Mouse (Mus musculus): ENCODE data around the gene Ola1. TPM values are rescaled to one million over a fixed set of nuclear protein-coding genes. Genes with fewer than 3 reads are reported as not detected.

Gene Ola1
- polyA plus RNA-seq, 1 experiment from 2014 or later, result 92.0 TPM

DNA sequence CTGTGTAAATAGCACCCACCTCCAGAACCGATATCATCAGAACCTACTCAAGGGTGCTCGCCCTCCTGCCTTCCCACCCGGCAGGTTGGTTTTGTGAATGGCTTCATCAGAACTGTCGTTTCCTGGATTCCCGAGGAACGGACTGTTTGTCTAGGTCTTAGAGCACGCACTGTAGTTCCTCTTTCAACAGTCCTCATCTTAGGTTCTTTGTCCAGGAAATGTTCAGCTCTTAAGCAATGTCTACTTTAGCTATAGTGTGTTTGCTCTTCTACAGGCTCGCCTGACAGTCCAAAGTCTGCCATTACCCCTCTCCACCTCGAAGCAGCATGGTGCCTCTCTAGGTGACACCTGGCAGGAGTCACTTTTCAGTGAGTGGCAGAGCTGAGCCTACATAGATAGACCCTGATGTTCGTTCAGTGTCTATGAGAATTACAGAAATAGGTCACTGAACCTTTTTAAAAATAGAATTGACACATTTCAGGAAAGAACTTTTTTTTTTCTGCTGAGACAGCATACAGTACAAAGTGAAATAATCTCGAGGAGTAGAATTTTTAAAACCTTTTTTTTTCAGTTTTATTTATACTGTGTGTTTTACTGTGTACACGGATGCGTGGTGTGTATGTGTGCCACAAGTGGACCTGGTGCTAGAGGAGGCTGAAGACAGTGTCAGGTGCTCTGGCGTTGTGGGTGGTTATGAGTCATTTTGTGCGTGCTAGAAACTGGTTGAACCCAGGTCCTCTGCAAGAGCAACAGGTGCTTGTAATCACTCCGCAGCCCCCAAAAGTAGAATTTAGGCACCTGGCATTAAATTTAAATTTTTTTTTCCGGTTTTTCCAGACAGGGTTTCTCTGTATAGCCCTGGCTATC, 162.4 kb downstream of the Ola1 start:
- H3K4me1 ChIP-seq (replicated peaks; ENCODE audit: control insufficient read depth, insufficient read depth, low read length), result no peaks in the 10 kb centered on the region
- no peaks in the 10 kb centered on the region for H3K27me3 ChIP-seq (replicated peaks; ENCODE audit: control insufficient read depth, insufficient read depth, low read length)
- H3K9ac ChIP-seq (ENCODE audit: low read length), result no peak overlapping the region
- 72% methylated on average over 17 of the region's 17 CpGs for WGBS
- peak overlapping the region; percentile 43; the same call in 1 of the 2 replicates for H3K27ac ChIP-seq (ENCODE audit: low read depth)
- H3K4me3 ChIP-seq (ENCODE audit: low read depth, low read length), result no peak overlapping the region
- H3K9me3 ChIP-seq (ENCODE audit: control insufficient read depth, low read length), result peaks cover 4% of the 10 kb centered on the region; the same call in 1 of the 2 replicates
- H3K4me2 ChIP-seq (ENCODE audit: low read length), result no peak overlapping the region
- ATAC-seq (replicated peaks; ENCODE audit: low FRiP score, low TSS enrichment, low read depth) (peak; percentile 50; the same call in 1 of the 2 replicates), DNase-seq (ENCODE audit: low spot score) (peak; percentile 69)
- H3K36me3 ChIP-seq (ENCODE audit: control insufficient read depth, insufficient read depth, low read length), result no peaks in the 10 kb centered on the region

DNA sequence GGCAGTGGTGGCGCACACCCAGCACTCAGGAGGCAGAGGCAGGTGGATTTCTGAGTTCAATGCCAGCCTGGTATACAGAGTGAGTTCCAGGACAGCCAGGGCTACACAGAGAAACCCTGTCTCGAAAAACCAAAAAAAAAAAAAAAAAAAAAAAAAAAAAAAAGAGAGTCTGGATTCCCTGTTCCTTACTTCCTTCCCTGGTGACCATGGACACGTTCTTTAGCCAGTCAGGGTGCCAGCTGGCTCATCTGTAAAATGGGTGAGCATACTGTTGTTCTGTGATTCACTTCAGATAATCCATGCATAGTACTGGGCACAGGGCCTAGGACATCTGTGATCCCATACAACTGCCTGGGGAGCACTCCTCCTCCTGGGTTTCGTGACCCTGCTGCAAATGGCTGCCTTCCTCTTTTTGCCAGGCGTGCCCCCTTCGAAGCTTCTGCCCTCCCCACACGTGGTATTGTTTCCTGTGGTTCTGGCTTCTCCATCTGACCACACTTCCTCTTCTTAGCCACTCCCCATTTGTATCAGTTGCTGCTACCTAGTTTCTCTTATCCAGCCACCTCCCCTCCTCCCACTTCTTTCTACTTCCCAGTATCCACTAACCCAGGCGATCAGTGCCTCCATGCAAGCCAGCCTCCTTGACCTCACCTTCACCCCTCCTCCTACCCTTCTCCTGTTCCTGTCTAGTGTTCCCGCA, 164.8 kb downstream of the Ola1 start:
- no peak for ATAC-seq (replicated peaks; ENCODE audit: low FRiP score, low TSS enrichment, low read depth)
- H3K27me3 ChIP-seq (replicated peaks; ENCODE audit: control insufficient read depth, insufficient read depth, low read length), result no peaks in the 10 kb centered on the region
- H3K9me3 ChIP-seq (ENCODE audit: control insufficient read depth, low read length), result peaks cover 4% of the 10 kb centered on the region; the same call in 1 of the 2 replicates
- H3K4me2 ChIP-seq (ENCODE audit: low read length), result no peak overlapping the region
- H3K36me3 ChIP-seq (ENCODE audit: control insufficient read depth, insufficient read depth, low read length), result no peaks in the 10 kb centered on the region
- H3K4me3 ChIP-seq (ENCODE audit: low read depth, low read length), result no peak overlapping the region
- no peak overlapping the region for H3K9ac ChIP-seq (ENCODE audit: low read length)
- 80% methylated on average over 9 of the region's 9 CpGs for WGBS
- no peaks in the 10 kb centered on the region for H3K4me1 ChIP-seq (replicated peaks; ENCODE audit: control insufficient read depth, insufficient read depth, low read length)
- no peak overlapping the region for H3K27ac ChIP-seq (ENCODE audit: low read depth)
- DNase-seq (ENCODE audit: low spot score), result no peak

DNA sequence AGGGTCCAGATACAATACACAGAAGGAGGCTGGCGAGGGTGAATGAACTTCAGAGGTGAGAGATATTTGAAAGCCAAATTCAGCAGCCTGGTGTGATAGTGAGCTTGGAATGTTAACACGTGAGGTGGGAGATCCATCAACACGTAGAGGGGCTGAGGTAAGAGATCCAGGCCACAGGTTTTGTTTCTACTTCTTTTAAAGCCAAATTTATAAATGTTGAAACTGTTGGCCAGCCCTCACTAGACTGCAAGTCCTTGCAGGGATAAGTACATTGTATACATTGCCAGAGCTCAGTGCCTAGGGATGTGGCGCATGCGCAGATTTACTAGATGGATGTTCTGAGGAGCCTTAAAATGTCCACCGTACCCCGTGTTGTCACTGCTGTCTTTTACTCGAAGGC, 168.3 kb downstream of the Ola1 start:
- no peak for DNase-seq (ENCODE audit: low spot score)
- Histone ChIP-seq H3K4me3 (ENCODE audit: low read depth, low read length) (no peak overlapping the region), H3K27me3 (replicated peaks; ENCODE audit: control insufficient read depth, insufficient read depth, low read length) (no peaks in the 10 kb centered on the region), H3K9ac (ENCODE audit: low read length) (no peak overlapping the region), H3K27ac (ENCODE audit: low read depth) (no peak overlapping the region), H3K4me2 (ENCODE audit: low read length) (no peak overlapping the region), H3K9me3 (ENCODE audit: control insufficient read depth, low read length) (peaks cover 4% of the 10 kb centered on the region; the same call in 1 of the 2 replicates), H3K4me1 (replicated peaks; ENCODE audit: control insufficient read depth, insufficient read depth, low read length) (peaks cover 4% of the 10 kb centered on the region; the same call in 1 of the 2 replicates), H3K36me3 (ENCODE audit: control insufficient read depth, insufficient read depth, low read length) (no peaks in the 10 kb centered on the region)
- 77% methylated on average over 8 of the region's 8 CpGs for WGBS
- ATAC-seq (replicated peaks; ENCODE audit: low FRiP score, low TSS enrichment, low read depth), result no peak

DNA sequence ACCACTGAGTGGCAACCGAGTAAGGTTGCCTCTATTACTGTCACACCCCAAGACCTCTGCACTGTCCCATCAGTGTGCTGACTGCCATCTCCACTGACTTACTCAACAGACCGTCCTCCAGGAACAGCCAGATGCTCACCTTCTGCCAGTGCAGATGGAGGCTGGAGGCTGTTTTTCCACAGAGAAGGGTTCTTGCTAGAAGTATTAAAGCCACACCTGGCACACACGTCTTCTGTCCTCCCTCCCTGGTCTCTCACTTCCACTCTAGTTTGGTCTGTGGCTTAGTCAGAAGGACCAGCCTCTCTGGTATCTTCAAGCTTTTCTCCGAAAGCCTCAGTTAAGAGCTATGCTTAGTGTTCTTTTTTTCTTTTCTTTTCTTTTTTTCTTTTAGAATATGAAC, 168.7 kb downstream of the Ola1 start:
- H3K4me2 ChIP-seq (ENCODE audit: low read length), result no peak overlapping the region
- peaks cover 4% of the 10 kb centered on the region; the same call in 1 of the 2 replicates for H3K9me3 ChIP-seq (ENCODE audit: control insufficient read depth, low read length)
- no peaks in the 10 kb centered on the region for H3K36me3 ChIP-seq (ENCODE audit: control insufficient read depth, insufficient read depth, low read length)
- no peak overlapping the region for H3K9ac ChIP-seq (ENCODE audit: low read length)
- ATAC-seq (replicated peaks; ENCODE audit: low FRiP score, low TSS enrichment, low read depth) (no peak), DNase-seq (ENCODE audit: low spot score) (no peak)
- no peak overlapping the region for H3K27ac ChIP-seq (ENCODE audit: low read depth)
- H3K4me3 ChIP-seq (ENCODE audit: low read depth, low read length), result no peak overlapping the region
- peaks cover 4% of the 10 kb centered on the region; the same call in 1 of the 2 replicates for H3K4me1 ChIP-seq (replicated peaks; ENCODE audit: control insufficient read depth, insufficient read depth, low read length)
- 82% methylated on average over 4 of the region's 4 CpGs for WGBS
- no peaks in the 10 kb centered on the region for H3K27me3 ChIP-seq (replicated peaks; ENCODE audit: control insufficient read depth, insufficient read depth, low read length)

DNA sequence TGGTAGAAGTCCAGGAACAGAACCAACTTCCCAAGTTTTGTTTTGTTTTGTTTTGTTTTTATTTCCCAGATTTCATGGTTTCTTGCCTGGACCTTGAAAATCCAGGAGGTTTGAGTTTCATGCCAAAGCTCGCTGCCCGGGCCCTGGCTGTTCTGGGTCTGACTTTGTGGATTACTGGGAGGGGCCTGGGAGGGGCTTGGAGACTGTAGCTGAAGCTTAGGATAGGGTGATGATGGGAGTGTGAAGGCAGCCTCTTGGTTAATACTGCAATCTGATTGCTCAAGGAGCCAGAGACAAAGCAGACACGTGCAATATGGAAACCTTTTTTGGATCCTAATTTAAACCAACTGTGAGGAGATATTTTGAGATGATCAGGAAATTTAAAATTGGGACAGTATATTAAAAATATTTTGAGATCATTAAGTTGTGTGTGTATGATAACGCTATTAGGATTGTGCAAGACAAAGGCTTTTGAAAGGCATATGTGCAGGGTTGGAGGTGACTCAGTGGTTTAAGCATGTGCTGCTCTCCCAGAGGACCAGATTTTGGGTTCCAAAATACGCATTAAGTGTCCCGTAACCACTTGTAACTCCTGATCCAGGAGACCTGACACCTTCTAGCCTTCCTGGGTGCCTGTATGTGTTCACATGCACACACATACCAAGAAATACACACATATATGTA, 169.6 kb downstream of the Ola1 start:
- ATAC-seq (replicated peaks; ENCODE audit: low FRiP score, low TSS enrichment, low read depth) (no peak), DNase-seq (ENCODE audit: low spot score) (no peak)
- WGBS, result 72% methylated on average over 6 of the region's 6 CpGs
- no peak overlapping the region for H3K27ac ChIP-seq (ENCODE audit: low read depth)
- no peak overlapping the region for H3K9ac ChIP-seq (ENCODE audit: low read length)
- peaks cover 4% of the 10 kb centered on the region; the same call in 1 of the 2 replicates for H3K4me1 ChIP-seq (replicated peaks; ENCODE audit: control insufficient read depth, insufficient read depth, low read length)
- H3K4me2 ChIP-seq (ENCODE audit: low read length), result no peak overlapping the region
- H3K9me3 ChIP-seq (ENCODE audit: control insufficient read depth, low read length), result no peaks in the 10 kb centered on the region
- no peak overlapping the region for H3K4me3 ChIP-seq (ENCODE audit: low read depth, low read length)
- H3K36me3 ChIP-seq (ENCODE audit: control insufficient read depth, insufficient read depth, low read length), result no peaks in the 10 kb centered on the region
- H3K27me3 ChIP-seq (replicated peaks; ENCODE audit: control insufficient read depth, insufficient read depth, low read length), result no peaks in the 10 kb centered on the region

DNA sequence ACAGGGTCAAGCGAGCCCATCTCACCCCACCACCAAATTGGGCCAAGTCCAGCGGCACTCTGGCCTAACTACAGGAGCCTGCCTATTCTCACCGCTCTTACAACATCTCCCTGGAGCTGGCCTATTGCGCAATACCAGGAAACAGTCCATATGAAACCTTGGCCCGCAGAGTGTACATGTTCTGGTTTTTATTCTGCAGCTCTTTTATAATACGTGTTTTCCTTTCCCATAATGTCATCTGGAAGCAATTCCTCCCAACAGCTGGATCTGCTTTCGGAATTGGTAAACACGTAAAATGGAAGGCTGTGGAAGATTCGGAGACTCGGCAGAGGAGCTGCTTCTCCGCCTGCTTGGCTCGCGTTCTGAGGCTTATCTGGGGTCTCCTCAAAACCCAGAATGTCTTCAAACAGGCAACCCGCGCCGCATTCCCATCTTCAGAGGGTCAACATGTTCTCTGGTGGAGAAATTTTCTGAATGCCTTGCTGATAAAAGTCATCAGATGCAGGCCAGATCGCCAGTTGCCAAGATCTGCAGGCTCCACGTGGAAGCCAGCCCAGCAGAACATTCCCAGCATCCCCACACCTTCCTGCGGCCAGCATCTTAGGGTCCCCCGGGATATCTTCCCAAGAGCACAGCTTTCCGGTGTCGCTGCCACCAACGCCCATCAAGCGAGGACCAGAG, 171.5 kb downstream of the Ola1 start:
- Histone ChIP-seq H3K9me3 (ENCODE audit: control insufficient read depth, low read length) (no peaks in the 10 kb centered on the region), H3K4me3 (ENCODE audit: low read depth, low read length) (no peak overlapping the region), H3K9ac (ENCODE audit: low read length) (no peak overlapping the region), H3K4me1 (replicated peaks; ENCODE audit: control insufficient read depth, insufficient read depth, low read length) (peaks cover 4% of the 10 kb centered on the region; the same call in 1 of the 2 replicates), H3K36me3 (ENCODE audit: control insufficient read depth, insufficient read depth, low read length) (no peaks in the 10 kb centered on the region), H3K27ac (ENCODE audit: low read depth) (peak overlapping the region; percentile 85), H3K4me2 (ENCODE audit: low read length) (no peak overlapping the region), H3K27me3 (replicated peaks; ENCODE audit: control insufficient read depth, insufficient read depth, low read length) (no peaks in the 10 kb centered on the region)
- peak; percentile 93 for ATAC-seq (replicated peaks; ENCODE audit: low FRiP score, low TSS enrichment, low read depth)
- DNase-seq (ENCODE audit: low spot score), result no peak
- WGBS, result 56% methylated on average over 24 of the region's 24 CpGs

DNA sequence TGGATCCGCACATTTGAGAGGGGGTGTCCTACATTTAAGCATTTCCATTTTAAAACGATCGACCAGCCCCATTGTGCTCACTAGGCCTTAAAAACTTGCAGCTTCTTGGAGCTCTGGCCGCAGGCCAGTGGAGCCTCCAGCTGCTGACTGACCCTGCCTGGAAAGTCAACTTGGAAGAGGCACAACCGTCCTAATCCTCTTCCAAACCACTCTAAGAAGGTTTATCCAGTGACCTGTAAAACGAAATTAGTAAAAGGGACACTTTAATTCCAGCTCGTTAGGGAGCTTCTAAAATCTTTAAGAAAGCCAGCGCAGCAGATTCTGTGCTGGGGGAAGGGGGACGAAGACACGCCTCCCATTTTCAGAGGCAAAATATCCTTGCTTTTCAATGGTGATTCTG, 172.1 kb downstream of the Ola1 start:
- H3K27ac ChIP-seq (ENCODE audit: low read depth), result peak overlapping the region; percentile 85
- ATAC-seq (replicated peaks; ENCODE audit: low FRiP score, low TSS enrichment, low read depth) (peak; percentile 40; the same call in 1 of the 2 replicates), DNase-seq (ENCODE audit: low spot score) (no peak)
- no peak overlapping the region for H3K4me2 ChIP-seq (ENCODE audit: low read length)
- H3K36me3 ChIP-seq (ENCODE audit: control insufficient read depth, insufficient read depth, low read length), result no peaks in the 10 kb centered on the region
- peaks cover 4% of the 10 kb centered on the region; the same call in 1 of the 2 replicates for H3K4me1 ChIP-seq (replicated peaks; ENCODE audit: control insufficient read depth, insufficient read depth, low read length)
- no peaks in the 10 kb centered on the region for H3K27me3 ChIP-seq (replicated peaks; ENCODE audit: control insufficient read depth, insufficient read depth, low read length)
- no peaks in the 10 kb centered on the region for H3K9me3 ChIP-seq (ENCODE audit: control insufficient read depth, low read length)
- H3K9ac ChIP-seq (ENCODE audit: low read length), result no peak overlapping the region
- H3K4me3 ChIP-seq (ENCODE audit: low read depth, low read length), result no peak overlapping the region
- 64% methylated on average over 10 of the region's 10 CpGs for WGBS

DNA sequence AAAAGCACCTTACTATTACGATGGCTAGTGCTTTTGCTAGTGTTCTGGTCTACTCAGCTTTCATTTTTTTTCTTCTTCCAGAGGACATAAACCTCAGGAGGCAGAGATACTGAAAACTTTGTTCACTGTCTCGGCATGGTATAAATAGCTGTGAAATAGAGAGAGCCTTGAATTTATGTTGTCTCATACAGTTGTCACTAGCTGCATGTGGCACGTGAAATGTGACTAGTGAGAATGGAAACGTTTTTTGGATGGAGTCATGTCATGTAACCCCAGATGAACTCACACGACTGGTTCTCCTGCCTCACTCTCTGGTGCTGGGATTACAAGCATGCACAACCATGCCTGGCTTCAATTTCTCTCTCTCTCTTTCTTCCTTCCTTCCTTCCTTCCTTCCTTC, 173.2 kb downstream of the Ola1 start:
- WGBS, result 73% methylated on average over 5 of the region's 5 CpGs
- H3K9ac ChIP-seq (ENCODE audit: low read length), result no peak overlapping the region
- DNase-seq (ENCODE audit: low spot score), result no peak
- no peak overlapping the region for H3K4me3 ChIP-seq (ENCODE audit: low read depth, low read length)
- peaks cover 4% of the 10 kb centered on the region; the same call in 1 of the 2 replicates for H3K4me1 ChIP-seq (replicated peaks; ENCODE audit: control insufficient read depth, insufficient read depth, low read length)
- H3K27ac ChIP-seq (ENCODE audit: low read depth), result no peak overlapping the region
- no peaks in the 10 kb centered on the region for H3K27me3 ChIP-seq (replicated peaks; ENCODE audit: control insufficient read depth, insufficient read depth, low read length)
- no peak for ATAC-seq (replicated peaks; ENCODE audit: low FRiP score, low TSS enrichment, low read depth)
- H3K4me2 ChIP-seq (ENCODE audit: low read length), result no peak overlapping the region
- no peaks in the 10 kb centered on the region for H3K36me3 ChIP-seq (ENCODE audit: control insufficient read depth, insufficient read depth, low read length)
- no peaks in the 10 kb centered on the region for H3K9me3 ChIP-seq (ENCODE audit: control insufficient read depth, low read length)
